Mouse (Mus musculus) heart, adult 8-10 months (tissue): ENCODE data around the gene Card10. TPM values are rescaled to one million over a fixed set of nuclear protein-coding genes. Genes with fewer than 3 reads are reported as not detected.
"Not testable (repeated sequence)": the region's sequence is repeated elsewhere in the genome, so short reads cannot be mapped to it uniquely, and the experiment has no call there.

Experiments
- DNase-seq: peaks from one replicate; pipeline ENCODE4 v3.0.0; 2022; ENCODE audit warnings: low spot score
- total RNA-seq, 4 experiments: library from RNA; stranded (reverse); gene quantifications; 2 replicates each; pipeline ENCODE4 v1.2.4; 2022

Gene Card10
- total RNA-seq, result 10 to 100 TPM; 14.3 to 16.1 (median 15.2) TPM

DNA sequence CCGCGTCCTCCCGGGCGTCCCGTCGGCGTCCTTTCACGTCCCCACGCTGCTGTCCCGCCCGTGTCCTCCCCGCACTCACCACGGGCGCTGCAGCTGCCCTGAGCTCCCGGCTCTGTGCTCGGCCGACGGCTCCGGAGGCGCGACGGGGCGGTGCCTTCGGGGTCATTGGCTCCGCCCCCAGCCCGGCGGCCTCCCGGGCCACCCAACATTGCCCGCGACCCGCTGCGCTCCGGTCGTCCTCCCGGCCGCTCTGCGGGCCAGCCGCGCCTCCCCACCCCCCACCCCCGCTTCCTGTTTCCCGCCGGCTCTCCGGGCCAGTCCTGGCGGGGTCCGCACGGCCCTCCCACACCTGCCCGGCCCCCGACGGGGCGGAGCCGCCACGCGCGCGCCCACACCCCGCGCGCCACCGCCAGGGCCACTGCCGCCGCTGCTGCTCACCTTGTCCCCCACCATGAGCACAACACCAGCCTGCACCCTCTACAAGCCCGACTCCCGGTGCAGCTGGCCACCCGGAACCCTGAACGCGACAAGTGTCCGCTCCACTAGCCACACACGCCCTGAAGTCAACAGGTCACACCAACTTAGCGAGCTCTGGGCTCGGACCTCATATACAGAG, at the start of gene Card10:
Gene Card10 (minus strand): TSS at position 267 of the 616 bp plus-strand sequence.
- peak; percentile 54 for DNase-seq

DNA sequence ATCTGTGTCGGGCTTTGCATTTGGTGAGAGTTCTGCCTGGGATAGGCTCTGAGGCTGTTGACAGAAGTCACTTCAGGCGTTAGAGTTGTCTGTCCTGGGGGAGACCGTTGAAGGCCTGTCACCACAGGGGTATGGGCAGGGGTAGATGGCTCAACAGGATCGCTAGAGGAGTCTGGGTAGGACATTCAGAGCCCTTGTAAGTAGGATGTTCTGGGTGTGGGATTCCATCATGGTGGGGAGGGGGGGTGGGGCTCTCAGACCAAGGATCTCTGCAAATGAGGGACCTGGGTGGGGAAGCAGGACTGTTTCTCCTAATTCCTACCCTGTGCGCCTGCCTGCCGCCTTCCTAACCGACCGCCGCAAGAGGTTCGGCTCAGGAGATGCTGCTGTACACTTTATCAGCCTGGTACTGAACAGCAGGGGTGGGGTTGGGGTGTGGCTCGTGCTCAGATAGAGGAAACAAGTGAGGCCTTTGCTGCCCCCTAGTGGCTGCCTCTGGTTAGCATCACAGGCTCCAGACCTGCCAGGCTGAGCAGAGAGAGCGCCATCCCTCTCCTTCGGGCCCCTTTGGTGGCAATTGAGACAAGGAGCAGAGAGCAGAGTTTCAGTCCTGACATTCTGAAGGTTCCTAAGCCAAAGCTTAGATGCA, 48.8 kb upstream of the Card10 start:
- DNase-seq, result peak; percentile 92

- DNase-seq, result no peak
Observed at GRCm38 (mm10) chr15:78850944-78851343, 48.1 kb upstream of the Card10 start.

DNA sequence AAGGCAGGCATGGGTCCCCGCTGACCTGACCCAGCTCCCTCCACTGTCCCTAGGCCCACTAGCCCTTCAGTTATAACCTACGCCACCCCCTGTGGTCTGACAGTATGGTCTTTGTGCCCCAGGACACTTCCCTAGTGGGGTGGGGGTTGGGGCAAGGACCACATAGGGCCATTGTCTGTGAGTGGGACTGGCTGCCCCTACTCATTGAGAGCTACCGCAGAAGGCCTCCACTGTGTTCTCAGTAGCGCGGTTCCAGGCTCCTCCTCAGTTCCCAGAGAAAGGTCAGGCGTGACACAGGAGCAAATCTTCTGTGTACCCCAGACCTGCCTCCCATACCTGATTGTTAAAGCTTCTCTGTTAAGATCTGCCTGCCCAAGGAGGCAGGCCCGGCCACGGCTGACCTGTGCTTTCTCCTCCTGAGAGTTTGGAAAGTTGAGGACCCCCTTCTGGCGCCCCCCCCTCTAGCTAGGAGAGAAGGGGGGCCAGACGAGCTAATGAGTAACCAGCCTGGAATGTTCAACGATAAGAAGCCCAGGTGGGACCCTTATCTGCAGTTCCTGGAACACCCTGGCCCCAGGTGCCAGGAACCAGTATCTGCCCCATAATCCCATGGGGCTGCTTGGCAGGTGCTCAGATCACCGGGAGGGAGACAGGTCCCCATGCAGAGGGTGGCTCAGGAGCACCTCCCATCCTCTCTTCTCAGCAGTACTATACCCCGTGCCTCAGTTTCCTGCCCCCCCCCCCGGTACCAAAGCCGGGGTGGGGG, 47.4 kb upstream of the Card10 start:
- no peak for DNase-seq

GRCm38 (mm10) chr15:78849485-78849884, 46.6 kb upstream of the Card10 start:
- DNase-seq, result no peak

DNA sequence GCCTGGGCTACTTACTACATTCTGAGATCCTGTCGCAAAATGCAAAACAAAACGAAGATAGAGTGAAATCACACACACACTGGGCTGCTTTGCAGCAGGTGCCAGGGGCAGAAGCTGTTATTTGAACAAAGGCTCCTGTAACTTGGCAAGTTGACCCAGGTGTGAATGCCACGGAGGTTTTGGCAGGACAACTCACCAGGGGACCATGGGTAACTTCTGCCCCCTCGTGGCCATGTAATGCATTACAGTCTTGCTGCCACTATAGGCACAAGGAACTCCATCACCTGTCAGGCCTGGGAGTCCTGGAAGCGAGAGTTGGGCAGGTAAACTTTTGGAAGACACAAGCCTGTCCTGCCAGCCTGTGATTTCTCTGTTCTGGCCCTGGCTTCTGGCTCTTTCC, 45.6 kb upstream of the Card10 start:
- peak; percentile 88 for DNase-seq

DNA sequence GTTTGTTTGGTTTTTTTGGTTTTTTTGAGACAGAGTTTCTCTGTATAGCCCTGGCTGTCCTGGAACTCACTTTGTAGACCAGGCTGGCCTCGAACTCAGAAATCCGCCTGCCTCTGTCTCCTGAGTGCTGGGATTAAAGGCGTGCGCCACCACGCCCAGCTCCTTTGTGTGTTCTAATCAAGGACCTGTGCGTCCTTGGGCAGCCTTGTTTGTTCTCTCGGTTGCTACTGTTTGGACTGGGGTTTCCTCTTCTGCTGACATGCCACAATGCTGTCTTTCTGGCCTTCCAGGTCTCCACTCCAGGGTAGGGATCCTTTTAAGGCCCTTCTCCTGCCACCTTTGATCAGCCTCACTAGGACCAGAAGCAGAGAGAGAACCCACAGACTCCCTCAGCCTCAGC, 44.0 kb upstream of the Card10 start:
- not testable (repeated sequence) for DNase-seq

DNA sequence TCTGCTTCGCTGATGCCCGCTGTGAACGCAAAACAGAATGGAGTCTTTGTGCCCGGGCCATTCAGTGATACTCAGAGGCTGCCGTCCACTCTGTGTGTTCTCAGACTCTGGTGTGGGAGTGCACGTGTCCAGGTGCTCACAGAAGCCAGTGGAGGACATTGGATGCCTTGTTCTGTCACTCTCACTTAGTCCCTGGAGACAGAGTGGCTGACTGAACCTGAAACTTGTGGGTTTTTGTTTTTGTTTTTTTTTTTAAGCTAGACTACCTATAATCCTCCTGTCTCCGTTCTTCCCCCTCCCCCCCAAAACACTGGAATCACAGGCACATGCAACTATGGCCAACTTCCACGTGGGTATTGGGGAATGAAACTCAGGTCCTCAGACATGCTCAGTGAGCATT, 43.5 kb upstream of the Card10 start:
- DNase-seq, result no peak

GRCm38 (mm10) chr15:78845867-78846266, 43.0 kb upstream of the Card10 start:
- DNase-seq, result no peak

DNA sequence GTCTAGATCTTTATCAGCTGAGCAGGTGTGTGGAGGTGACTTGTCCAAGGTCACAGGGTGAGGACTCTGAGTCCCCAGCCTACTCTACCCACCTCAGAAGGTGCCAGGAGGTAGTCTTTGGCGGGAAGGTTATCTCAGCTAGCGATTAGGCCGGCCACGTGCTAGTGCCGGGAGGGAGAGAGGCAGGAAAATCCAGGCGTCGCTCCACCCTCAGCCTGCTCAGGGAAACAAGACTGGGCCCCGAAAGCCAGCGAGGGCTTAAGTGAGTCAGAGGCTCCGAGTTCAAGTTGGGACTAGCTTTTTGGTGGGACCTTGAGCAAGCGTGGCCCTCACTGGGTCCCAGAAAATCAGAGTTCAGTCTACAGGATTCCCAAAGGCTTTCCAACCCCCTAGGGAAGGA, 42.5 kb upstream of the Card10 start:
- no peak for DNase-seq

DNA sequence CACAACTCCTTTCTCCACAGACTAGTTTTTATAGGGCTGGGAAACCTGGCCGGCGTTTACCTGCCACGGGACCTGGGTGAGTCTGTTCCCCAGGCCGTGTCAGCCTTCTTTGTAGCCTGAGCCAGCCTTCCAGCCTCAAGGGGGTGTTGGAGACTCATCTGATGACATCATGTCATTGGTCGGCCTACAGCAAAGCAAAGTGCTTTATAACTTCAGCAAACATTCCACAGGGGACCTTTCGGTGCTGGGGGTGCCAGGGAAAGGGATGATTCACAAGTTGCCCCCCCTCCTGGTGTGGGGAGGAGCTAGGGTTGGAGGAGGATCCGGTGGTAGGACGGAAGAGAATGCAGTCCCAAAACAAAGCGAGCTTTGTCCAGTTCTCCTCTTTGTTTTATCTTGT, 41.9 kb upstream of the Card10 start:
- DNase-seq, result peak; percentile 78

DNA sequence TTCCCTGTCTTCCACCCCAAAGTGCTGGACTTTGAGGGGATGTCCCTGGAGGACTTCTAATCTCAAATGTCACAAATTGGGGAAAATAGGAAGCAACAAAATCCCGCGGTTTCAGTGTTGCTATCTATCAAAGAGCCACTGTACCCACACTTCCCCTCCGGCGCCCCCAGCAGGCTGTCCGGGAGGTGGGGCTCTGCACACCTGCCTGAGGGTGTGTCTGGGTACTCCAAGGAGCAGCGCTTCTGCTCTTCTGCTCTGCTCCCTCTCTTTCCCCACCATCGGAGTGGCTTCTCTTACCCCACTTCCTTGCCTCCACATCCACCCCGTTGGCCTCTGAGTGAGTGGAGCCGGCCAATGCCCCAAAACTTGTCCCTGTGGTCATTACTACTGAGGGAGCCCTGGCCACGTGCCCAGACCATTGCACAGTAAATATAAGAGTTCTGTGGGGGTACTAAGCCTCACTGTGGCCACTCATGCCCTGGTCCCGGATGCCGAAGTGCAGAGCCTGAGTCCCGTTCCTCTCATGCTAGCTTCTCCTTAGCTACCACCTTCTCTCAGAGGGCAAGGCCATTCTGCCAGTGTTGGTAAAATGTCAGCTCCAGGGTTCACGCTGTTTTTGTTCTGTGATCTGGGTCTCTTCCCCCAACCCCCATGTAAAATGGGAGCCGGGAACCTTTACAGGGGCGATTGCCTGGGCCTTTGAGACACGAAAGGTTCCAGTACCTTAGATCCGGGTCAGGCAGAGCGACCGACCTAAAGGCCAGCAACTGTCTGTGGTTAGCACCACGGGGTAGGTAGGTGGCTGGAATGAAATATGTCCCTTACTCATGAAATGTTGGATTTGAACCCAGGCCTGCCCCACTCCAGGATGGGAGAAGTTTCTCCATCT, 41.0 kb upstream of the Card10 start:
- DNase-seq, result no peak

- peak; percentile 71 for DNase-seq
Observed at GRCm38 (mm10) chr15:78842371-78843163, 39.7 kb upstream of the Card10 start, which contains the start of gene Cdc42ep1. Gene Cdc42ep1 (plus strand): TSS chr15:78842624.

DNA sequence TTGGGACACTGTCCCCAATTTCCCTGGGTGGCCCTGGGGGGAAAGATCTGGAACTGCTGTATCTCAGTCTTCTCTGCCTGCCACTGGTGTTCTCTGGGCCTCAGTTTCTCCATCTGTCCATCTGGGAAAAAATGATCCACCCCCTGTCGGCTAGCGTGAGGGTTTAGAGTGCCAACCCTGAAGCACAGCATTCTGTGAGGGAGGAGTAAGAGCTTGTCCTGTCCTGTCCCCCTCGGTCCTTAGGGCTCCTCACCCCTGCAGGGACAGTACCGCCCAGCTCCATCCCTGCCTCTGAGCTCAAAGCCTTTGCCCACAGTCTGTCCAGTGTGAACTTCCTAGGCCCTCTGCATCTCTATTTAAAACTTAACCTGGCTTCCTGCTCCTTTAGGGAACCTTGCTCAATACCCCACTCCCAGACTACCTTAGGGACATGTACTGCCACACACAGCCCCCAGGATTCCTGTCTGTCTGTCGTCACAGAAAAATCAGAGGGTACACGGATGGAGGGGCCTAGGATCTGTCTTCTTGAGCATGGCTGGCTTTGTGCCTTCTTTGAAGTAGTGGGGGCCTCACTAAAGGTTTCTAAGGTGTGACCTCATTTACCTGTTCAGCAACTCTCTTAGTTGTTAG, 38.4 kb upstream of the Card10 start:
- DNase-seq, result no peak

GRCm38 (mm10) chr15:78840751-78841150, 37.9 kb upstream of the Card10 start:
- DNase-seq, result no peak

- no peak for DNase-seq
Observed at GRCm38 (mm10) chr15:78840241-78840640, 37.4 kb upstream of the Card10 start.

- DNase-seq, result no peak
Observed at GRCm38 (mm10) chr15:78839744-78840143, 36.9 kb upstream of the Card10 start.

GRCm38 (mm10) chr15:78836086-78836621, 33.3 kb upstream of the Card10 start:
- DNase-seq, result peak; percentile 82

DNA sequence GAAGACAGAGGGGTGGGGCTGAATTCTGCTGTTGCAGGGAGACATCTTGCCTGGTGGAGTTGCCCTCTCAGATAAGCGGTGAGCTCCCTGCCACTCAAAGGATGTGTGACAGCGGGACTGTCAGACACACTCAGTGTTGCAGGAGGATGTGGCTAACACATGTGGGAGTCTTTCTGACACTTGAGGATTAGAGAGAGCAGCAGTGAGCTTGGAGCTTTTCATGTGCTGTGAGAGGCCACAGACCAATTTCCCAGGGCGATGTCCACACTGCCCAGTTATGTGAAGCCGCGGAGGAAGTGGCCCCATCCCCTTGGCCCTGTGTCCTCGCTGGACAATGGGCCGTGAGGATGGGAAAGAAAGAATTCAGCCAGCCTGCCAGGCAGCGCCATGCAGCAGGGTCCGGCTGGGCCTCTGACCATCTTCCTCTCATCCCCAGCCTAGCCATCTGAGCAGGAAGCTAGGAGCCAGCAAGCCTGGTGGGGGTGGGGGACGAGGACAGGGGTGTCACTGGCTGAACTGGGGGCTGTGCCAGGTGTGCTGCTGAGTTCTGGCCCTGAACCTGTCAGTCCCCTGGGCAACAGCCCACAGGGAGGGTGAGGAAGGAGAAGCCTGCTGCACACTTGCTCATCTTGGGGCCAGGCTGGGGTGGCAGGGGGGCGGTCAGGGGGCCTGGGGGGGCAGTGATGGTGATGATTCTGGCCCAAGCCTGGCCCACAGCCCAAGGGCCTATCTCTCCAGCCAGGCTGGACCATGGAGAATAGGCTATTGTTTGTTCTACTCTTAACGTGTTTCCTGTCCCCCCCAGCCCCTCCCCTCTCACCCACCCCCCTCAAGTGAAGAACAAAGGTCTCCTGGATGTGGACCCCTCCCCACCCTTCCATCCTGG, 32.6 kb upstream of the Card10 start:
- peak; percentile 57 for DNase-seq
